ENCODE assay signal across 16 mouse cellular contexts in the genomic region with DNA sequence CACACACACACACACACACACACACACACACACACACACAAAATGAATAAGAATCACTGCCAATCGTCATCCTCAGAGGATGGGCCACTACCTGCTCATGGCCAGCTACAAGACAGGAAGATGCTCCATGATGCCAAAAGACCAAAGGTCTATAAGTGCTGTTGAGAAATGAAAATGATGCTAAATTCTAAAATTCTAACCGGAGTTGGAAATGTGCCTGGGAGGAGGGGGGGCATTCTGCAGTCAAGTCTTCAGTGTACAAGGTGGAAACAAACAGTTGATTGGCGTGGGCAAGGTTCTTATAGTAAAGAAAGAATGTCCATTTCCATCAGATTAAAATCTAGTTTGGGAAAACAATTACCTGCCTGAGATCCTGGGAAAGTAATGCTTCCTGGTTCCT.
A peak's percentile ranks its signal among the peaks of the same experiment; 100 is the strongest.
DNase-seq lines count a peak whose midpoint lies in the region; ATAC-seq and TF ChIP-seq lines count a peak whose summit lies in the region.
"Had no signal": no experiment of that assay in that cellular context is flagged by ENCODE, and none has a peak within 500 bp of the region (broad histone marks: within the 10 kb centered on the region; RNA-seq: fewer than 3 reads in every experiment).

No protein-coding gene starts in this region.

- no peaks in the 10 kb centered on the region for H3K27me3 ChIP-seq in hindbrain, postnatal 0 days (ENCODE audit: insufficient read depth, low read length)
- no peaks in the 10 kb centered on the region for H3K27me3 ChIP-seq in neural tube, embryonic 14.5 days (ENCODE audit: control insufficient read depth, insufficient read depth, low read length)
- H3K27me3 ChIP-seq: embryonic facial prominence, embryonic 12.5 days; forebrain, embryonic 15.5 days; liver, embryonic 13.5 days; neural tube, embryonic 12.5 days; stomach, embryonic 15.5 days had no signal

- H3K27ac ChIP-seq in layer of hippocampus, adult 2 months = peak overlapping the region; percentile 37; the same call in 1 of the 2 replicates
- H3K27ac ChIP-seq in hindbrain, postnatal 0 days = peak overlapping the region; percentile 77
- H3K27ac ChIP-seq in neural tube, embryonic 14.5 days (ENCODE audit: low read depth, low read length) = 0 out of 2 replicates have a peak overlapping the region, but pooled peaks have one; percentile 4
- H3K27ac ChIP-seq: embryonic facial prominence, embryonic 12.5 days; forebrain, embryonic 15.5 days; heart, embryonic 10.5 days; liver, embryonic 13.5 days; neural tube, embryonic 12.5 days; stomach, embryonic 15.5 days had no signal

- H3K9me3 ChIP-seq in hindbrain, postnatal 0 days (ENCODE audit: low read length) = no peaks in the 10 kb centered on the region
- H3K9me3 ChIP-seq in neural tube, embryonic 14.5 days (ENCODE audit: control insufficient read depth, low read length) = no peaks in the 10 kb centered on the region
- H3K9me3 ChIP-seq: embryonic facial prominence, embryonic 12.5 days; forebrain, embryonic 15.5 days; heart, embryonic 10.5 days; liver, embryonic 13.5 days; neural tube, embryonic 12.5 days; stomach, embryonic 15.5 days had no signal

- no peak overlapping the region for H3K9ac ChIP-seq in hindbrain, postnatal 0 days (replicated peaks; ENCODE audit: low read length)
- no peak overlapping the region for H3K9ac ChIP-seq in neural tube, embryonic 14.5 days (replicated peaks; ENCODE audit: low read depth, low read length)
- H3K9ac ChIP-seq: embryonic facial prominence, embryonic 12.5 days; forebrain, embryonic 15.5 days; liver, embryonic 13.5 days; neural tube, embryonic 12.5 days; stomach, embryonic 15.5 days had no signal

- ATAC-seq in hindbrain, postnatal 0 days = no peak
- ATAC-seq in neural tube, embryonic 14.5 days (ENCODE audit: low read depth) = no peak
- ATAC-seq: CD4-positive, CD25-positive, alpha-beta regulatory T cell, adult 4 months; forebrain, embryonic 15.5 days had no signal

- no peaks in the 10 kb centered on the region for H3K36me3 ChIP-seq in hindbrain, postnatal 0 days (ENCODE audit: insufficient read depth, low read length)
- no peaks in the 10 kb centered on the region for H3K36me3 ChIP-seq in neural tube, embryonic 14.5 days (ENCODE audit: control insufficient read depth, insufficient read depth, low read length)
- H3K36me3 ChIP-seq: embryonic facial prominence, embryonic 12.5 days; forebrain, embryonic 15.5 days; heart, embryonic 10.5 days; liver, embryonic 13.5 days; neural tube, embryonic 12.5 days; stomach, embryonic 15.5 days had no signal

- H3K4me1 ChIP-seq in hindbrain, postnatal 0 days (ENCODE audit: insufficient read depth, low read length) = peaks cover 10% of the 10 kb centered on the region
- peaks cover 7% of the 10 kb centered on the region for H3K4me1 ChIP-seq in neural tube, embryonic 14.5 days (ENCODE audit: control insufficient read depth, insufficient read depth, low read length)
- H3K4me1 ChIP-seq: liver, embryonic 13.5 days had no signal

- no peak for DNase-seq in layer of hippocampus, adult 2 months (ENCODE audit: low spot score in 2 of 2)
- DNase-seq in layer of hippocampus, postnatal 14 days (ENCODE audit: low spot score in 2 of 2) = no peak
- DNase-seq in hindbrain, postnatal 0 days (ENCODE audit: low spot score) = no peak
- DNase-seq in kidney, postnatal 14 days = peak; percentile 39
- DNase-seq in urinary bladder, postnatal 10 days (ENCODE audit: low spot score) = no peak
- no peak for DNase-seq in cerebellum, adult 11 months
- DNase-seq: cerebellum, adult 18-20 months; layer of hippocampus, postnatal 36 days; liver, embryonic 13.5 days had no signal

- H3K4me2 ChIP-seq in hindbrain, postnatal 0 days (ENCODE audit: low read depth, low read length) = no peak overlapping the region
- H3K4me2 ChIP-seq in neural tube, embryonic 14.5 days (ENCODE audit: low read depth, low read length) = no peak overlapping the region
- H3K4me2 ChIP-seq: embryonic facial prominence, embryonic 12.5 days; forebrain, embryonic 15.5 days; liver, embryonic 13.5 days; neural tube, embryonic 12.5 days; stomach, embryonic 15.5 days had no signal

- TF ChIP-seq CTCF in layer of hippocampus, adult 2 months (conservative IDR thresholded peaks at IDR 0.05) = no peak
- TF ChIP-seq CTCF in hindbrain, postnatal 0 days (IDR thresholded peaks at IDR 0.05; ENCODE audit: low read depth) = no peak

- 52% methylated on average over 3 of the region's 3 CpGs for WGBS in hindbrain, postnatal 0 days
- 85% methylated on average over 3 of the region's 3 CpGs for WGBS in neural tube, embryonic 14.5 days

- H3K4me3 ChIP-seq in layer of hippocampus, adult 2 months = no peak overlapping the region
- H3K4me3 ChIP-seq in hindbrain, postnatal 0 days (ENCODE audit: low read length) = no peak overlapping the region
- no peak overlapping the region for H3K4me3 ChIP-seq in neural tube, embryonic 14.5 days (ENCODE audit: low read depth, low read length)
- H3K4me3 ChIP-seq: embryonic facial prominence, embryonic 12.5 days; forebrain, embryonic 15.5 days; heart, embryonic 10.5 days; liver, embryonic 13.5 days; neural tube, embryonic 12.5 days; stomach, embryonic 15.5 days had no signal

Comparison
In these comparisons a context has a peak if more than half of its experiments do, and no peak if none do; other contexts are left out.
1. H3K27ac ChIP-seq: peak in every context shown above with its lines; median percentile 77 in hindbrain, postnatal 0 days; 37 in layer of hippocampus, adult 2 months; 4 in neural tube, embryonic 14.5 days.